Mouse (Mus musculus) subcutaneous adipose tissue, adult 2 months (tissue): ENCODE measurements around the gene Fap. TPM values are rescaled to one million over a fixed set of nuclear protein-coding genes. Genes with fewer than 3 reads are reported as not detected.

Experiments used
- polyA plus RNA-seq: library from polyadenylated mRNA; depleted of rRNA; stranded (reverse); fragments of >200 nt; gene quantifications from 2 replicates; pipeline ENCODE4 v1.2.3, GENCODE M21; 2012; ENCODE audit warnings: low replicate concordance; rRNA removed

Gene Fap
- 3.6 and 6.0 TPM in 2 replicates for polyA plus RNA-seq

GRCm38 (mm10) chr2:62573753-62574159 lies at the start of gene Fap:
Gene Fap, minus strand, starts transcription at chr2:62574075.

GRCm38 (mm10) chr2:62483550-62483949 lies 90.3 kb downstream of the Fap start, which contains the start of gene Gcg:
Gene Gcg, minus strand, starts transcription at chr2:62483650.

Other genes with a start within 250 kb of the Fap start
- gene Dpp4, start 161.8 kb downstream of the Fap start, polyA plus RNA-seq, result 8.3 and 15.0 TPM in 2 replicates
- gene Gcg, start 90.4 kb downstream of the Fap start, polyA plus RNA-seq, result not detected in 2 replicates
- 5.5 and 5.9 TPM in 2 replicates for gene Ifih1, start 72.2 kb upstream of the Fap start, polyA plus RNA-seq
- 7.8 and 10.2 TPM in 2 replicates for gene Gca, start 90.2 kb upstream of the Fap start, polyA plus RNA-seq